Mouse (Mus musculus) layer of hippocampus, adult 18-20 months (tissue): ENCODE results near the gene Tmprss11d. TPM values are rescaled to one million over a fixed set of nuclear protein-coding genes. Genes with fewer than 3 reads are reported as not detected.

Experiments used
- DNase-seq, 2 experiments: peaks; one replicate each; pipeline ENCODE4 v3.0.0; 2022; ENCODE audit warnings: low spot score in 2 of 2
- long read RNA-seq: library from polyadenylated mRNA; stranded (forward); transcript quantifications from one replicate; pipeline ENCODE4 v2.0.0, GENCODE M21; 2021
- total RNA-seq, 2 experiments: library from RNA; stranded (reverse); gene quantifications; 2 replicates each; pipeline ENCODE4 v1.2.3; 2021

The Tmprss11d gene
- total RNA-seq, result not detected
- long read RNA-seq, result 0 reads

DNA sequence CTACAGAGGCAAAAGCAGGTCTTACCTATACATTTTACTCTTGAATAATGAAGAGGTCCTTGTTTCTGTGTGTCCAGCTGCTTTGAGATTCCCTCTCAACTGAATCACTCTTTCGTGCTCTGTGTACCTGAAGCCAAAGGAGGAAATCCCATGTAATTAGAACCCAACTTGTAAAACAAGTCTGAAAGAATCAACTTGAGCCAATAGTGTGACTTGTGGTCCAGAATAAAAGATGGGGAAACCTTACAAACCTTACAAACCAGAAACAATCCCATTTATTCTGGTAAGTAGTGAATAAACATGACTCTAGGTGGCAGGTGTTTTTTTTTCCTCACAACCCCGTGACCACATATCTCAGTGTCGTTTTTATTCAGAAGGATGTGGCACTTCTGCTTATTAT is at the start of gene Tmprss11d:
Gene Tmprss11d (minus strand): TSS at position 101 of the 400 bp plus-strand sequence.
- DNase-seq, result no peak

DNA sequence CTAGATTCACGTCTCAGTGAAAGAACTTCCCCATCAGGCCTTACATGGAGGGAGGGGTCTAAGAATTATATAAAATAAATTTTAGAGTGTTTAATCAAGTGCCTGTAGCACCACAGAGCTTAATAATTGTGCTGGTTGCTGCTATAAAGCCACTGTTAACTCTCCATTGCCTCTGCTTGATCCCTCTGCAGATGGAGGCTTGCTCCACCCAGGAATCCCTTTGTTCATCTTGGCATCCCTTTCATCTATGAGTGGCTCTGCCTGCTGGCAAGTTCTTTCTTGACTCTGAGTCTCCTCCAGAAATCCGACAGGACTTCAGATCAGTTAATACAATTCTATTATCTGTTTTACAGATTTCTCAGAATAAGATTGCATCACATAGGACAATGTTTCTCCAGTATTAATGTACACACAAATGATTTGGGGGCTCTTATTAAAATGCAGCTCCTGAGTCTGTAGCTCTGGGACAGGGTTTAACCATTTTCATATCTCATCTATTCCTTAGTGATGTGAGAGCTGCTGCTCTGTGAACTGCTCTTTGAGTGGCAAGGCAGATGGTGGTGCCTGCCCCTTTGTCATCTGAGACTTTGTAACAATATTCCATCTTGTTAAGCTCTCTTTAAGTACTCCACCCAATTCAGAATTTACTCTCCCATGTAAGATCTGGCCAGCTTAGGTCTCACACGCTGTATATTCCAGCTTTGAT is 48.3 kb upstream of the Tmprss11d start:
- no peak for DNase-seq

GRCm38 (mm10) chr5:86419494-86419893 is 46.3 kb upstream of the Tmprss11d start:
- no peak for DNase-seq

GRCm38 (mm10) chr5:86414280-86414679 is 41.1 kb upstream of the Tmprss11d start:
- DNase-seq, result no peak

GRCm38 (mm10) chr5:86410815-86411214 is 37.6 kb upstream of the Tmprss11d start:
- peak in 1 of 2 experiments; percentile 41 for DNase-seq

- DNase-seq, result no peak
These were observed 34.7 kb upstream of the Tmprss11d start for GRCm38 (mm10) chr5:86407941-86408340.

GRCm38 (mm10) chr5:86407191-86407590 is 34.0 kb upstream of the Tmprss11d start:
- DNase-seq, result no peak

- DNase-seq, result no peak
These were observed 13.7 kb downstream of the Tmprss11d start for GRCm38 (mm10) chr5:86359412-86359985.

DNA sequence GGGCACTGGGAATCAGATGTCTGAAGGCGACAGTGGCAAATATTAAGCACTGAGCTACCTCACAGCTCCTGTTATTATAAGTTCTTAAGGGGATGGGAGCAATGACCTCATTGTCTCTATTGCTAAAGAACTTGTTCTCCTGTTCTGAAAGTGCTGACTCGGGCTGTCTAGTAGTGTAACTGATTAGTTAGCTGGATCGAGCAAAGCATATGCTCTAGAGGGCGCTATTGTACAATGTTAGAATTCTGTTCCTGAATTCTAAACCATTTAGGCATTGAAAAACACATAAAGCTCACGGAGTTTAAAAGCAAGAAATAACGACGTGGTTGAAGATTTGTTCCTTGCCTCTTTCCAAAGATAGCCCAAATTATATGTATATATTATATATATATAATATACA is 20.3 kb downstream of the Tmprss11d start:
- peak; percentile 3 to 73 for DNase-seq

DNA sequence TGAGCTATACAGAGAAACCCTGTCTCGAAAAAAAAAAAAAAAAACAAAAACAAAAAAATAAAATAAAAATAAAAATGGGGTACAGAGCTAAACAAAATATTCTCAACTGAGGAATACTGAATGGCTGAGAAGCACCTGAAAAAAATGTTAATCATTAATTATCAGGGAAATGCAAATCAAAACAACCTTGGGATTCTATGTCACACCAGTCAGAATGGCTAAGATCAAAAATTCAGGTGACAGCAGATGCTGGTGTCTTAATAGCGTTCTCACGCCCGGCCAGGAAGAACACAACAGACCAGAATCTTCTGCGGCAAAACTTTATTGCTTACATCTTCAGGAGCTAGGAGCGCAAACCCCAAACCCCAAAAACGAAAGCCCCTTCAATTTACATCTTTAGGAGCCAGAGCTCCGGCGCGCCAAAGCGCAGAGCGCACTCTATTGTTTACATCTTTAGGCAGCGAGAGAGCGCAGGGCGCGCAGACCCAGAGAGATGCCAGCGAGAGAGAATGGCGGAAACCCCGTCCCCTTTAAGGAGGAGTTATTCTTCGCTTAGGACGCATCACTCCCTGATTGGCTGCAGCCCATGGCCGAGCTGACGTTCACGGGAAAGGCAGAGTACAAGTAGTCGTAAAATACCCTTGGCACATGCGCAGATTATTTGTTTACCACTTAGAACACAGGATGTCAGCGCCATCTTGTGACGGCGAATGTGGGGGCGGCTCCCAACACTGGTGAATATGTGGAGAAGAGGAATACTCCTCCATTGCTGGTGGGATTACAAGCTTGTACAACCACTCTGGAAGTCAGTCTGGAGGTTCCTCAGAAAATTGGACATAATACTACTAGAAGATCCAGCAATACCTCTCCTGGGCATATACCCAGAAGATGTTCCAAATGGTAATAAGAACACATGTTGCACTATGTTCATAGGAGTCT is 54.9 kb downstream of the Tmprss11d start:
- DNase-seq, result peak in 1 of 2 experiments; percentile 2

- DNase-seq, result no peak
These were observed 67.1 kb downstream of the Tmprss11d start for GRCm38 (mm10) chr5:86306116-86306515.

DNA sequence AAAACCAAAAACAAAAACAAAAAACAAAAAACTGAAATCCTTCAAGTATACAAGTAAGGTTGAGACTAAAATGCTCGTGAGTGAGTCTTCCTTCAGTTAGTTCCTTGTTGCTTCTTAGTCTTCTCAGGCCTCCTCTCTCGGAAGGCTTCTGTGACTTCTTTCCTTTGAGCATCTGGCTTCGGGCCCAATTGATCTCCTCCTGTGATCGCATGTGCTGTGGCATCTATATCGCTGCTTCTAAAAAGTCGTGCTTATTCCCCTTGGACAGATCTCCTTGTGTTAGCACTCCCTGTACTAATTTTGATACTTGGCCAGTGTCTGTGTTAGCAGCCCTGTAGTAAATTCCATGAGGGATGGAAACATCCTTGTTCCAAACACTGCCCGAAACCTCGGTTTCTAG is 69.3 kb downstream of the Tmprss11d start:
- no peak for DNase-seq

DNA sequence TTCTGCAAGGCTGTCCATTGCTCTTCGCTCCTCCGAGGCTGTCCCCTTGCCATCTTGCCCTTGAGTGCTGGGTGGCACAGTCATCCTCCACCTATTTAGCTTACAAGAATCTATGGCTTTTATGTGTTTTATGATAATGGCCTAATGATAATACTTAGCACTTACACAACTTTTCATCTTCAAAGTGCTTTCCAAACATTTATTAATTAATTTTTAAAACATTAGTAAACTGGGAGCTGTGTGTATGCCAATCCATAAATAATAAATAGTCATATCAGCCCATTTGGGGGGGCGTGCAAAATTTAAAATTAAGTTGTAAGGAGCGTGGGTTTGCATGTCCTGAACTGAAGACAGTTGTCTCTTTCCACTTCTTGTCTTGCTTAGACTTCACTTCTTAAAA is 84.0 kb downstream of the Tmprss11d start, which contains the start of gene Tmprss11c:
Gene Tmprss11c (minus strand): TSS at position 101 of the 400 bp plus-strand sequence.
- DNase-seq, result no peak

Other genes starting within 250 kb of the Tmprss11d start
- 10 to 100 TPM; 20.7 to 22.5 TPM for gene Uba6, start 200.6 kb downstream of the Tmprss11d start, total RNA-seq
- gene Gnrhr, start 175.5 kb downstream of the Tmprss11d start, total RNA-seq, result not detected
- gene Tmprss11c, start 84.1 kb downstream of the Tmprss11d start, total RNA-seq, result not detected
- gene Tmprss11a, start 95.6 kb upstream of the Tmprss11d start, total RNA-seq, result under 1 TPM in 1 of 2 experiments, not detected in 1; 0.13 TPM
- not detected for gene Tmprss11g, start 145.2 kb upstream of the Tmprss11d start, total RNA-seq